Mouse (Mus musculus): ENCODE data around the gene Mdm2. TPM values are rescaled to one million over a fixed set of nuclear protein-coding genes. Genes with fewer than 3 reads are reported as not detected.

Gene Mdm2
- polyA plus RNA-seq, 1 experiment, result 17.0 TPM

- Histone ChIP-seq H3K4me1 (ENCODE audit: control insufficient read depth, insufficient read depth, insufficient read length, low read length) (no peaks in the 10 kb centered on the region), H3K27ac (replicated peaks; ENCODE audit: low read depth, low read length) (no peak overlapping the region), H3K4me3 (ENCODE audit: insufficient read depth, low read depth, low read length) (no peak overlapping the region)
Observed at GRCm38 (mm10) chr10:117664208-117664925, 46.2 kb downstream of the Mdm2 start.

- no peak overlapping the region for H3K4me3 ChIP-seq (ENCODE audit: insufficient read depth, low read depth, low read length)
- H3K4me1 ChIP-seq (ENCODE audit: control insufficient read depth, insufficient read depth, insufficient read length, low read length), result no peaks in the 10 kb centered on the region
- no peak overlapping the region for H3K27ac ChIP-seq (replicated peaks; ENCODE audit: low read depth, low read length)
Observed at GRCm38 (mm10) chr10:117663865-117664200, 46.7 kb downstream of the Mdm2 start.

- Histone ChIP-seq H3K4me1 (ENCODE audit: control insufficient read depth, insufficient read depth, insufficient read length, low read length) (no peaks in the 10 kb centered on the region), H3K4me3 (ENCODE audit: insufficient read depth, low read depth, low read length) (no peak overlapping the region), H3K27ac (replicated peaks; ENCODE audit: low read depth, low read length) (no peak overlapping the region)
Observed at GRCm38 (mm10) chr10:117663056-117663864, 47.3 kb downstream of the Mdm2 start.

GRCm38 (mm10) chr10:117662316-117663055 is 48.1 kb downstream of the Mdm2 start:
- no peak overlapping the region for H3K4me3 ChIP-seq (ENCODE audit: insufficient read depth, low read depth, low read length)
- no peak overlapping the region for H3K27ac ChIP-seq (replicated peaks; ENCODE audit: low read depth, low read length)
- no peaks in the 10 kb centered on the region for H3K4me1 ChIP-seq (ENCODE audit: control insufficient read depth, insufficient read depth, insufficient read length, low read length)

- Histone ChIP-seq H3K4me3 (ENCODE audit: insufficient read depth, low read depth, low read length) (no peak overlapping the region), H3K27ac (replicated peaks; ENCODE audit: low read depth, low read length) (no peak overlapping the region), H3K4me1 (ENCODE audit: control insufficient read depth, insufficient read depth, insufficient read length, low read length) (no peaks in the 10 kb centered on the region)
Observed at GRCm38 (mm10) chr10:117659819-117660218, 50.7 kb downstream of the Mdm2 start.

- Histone ChIP-seq H3K4me3 (ENCODE audit: insufficient read depth, low read depth, low read length) (no peak overlapping the region), H3K27ac (replicated peaks; ENCODE audit: low read depth, low read length) (no peak overlapping the region)
Observed at GRCm38 (mm10) chr10:117659430-117659813, 51.1 kb downstream of the Mdm2 start.

GRCm38 (mm10) chr10:117658522-117659429 is 51.8 kb downstream of the Mdm2 start:
- H3K27ac ChIP-seq (replicated peaks; ENCODE audit: low read depth, low read length), result no peak overlapping the region
- H3K4me3 ChIP-seq (ENCODE audit: insufficient read depth, low read depth, low read length), result no peak overlapping the region
- H3K4me1 ChIP-seq (ENCODE audit: control insufficient read depth, insufficient read depth, insufficient read length, low read length), result no peaks in the 10 kb centered on the region

More at GRCm38 (mm10) chr10:117659430-117659813, 51.1 kb downstream of the Mdm2 start:
- no peaks in the 10 kb centered on the region for H3K4me1 ChIP-seq (ENCODE audit: control insufficient read depth, insufficient read depth, insufficient read length, low read length)

GRCm38 (mm10) chr10:117657659-117658306 is 52.8 kb downstream of the Mdm2 start:
- H3K27ac ChIP-seq (replicated peaks; ENCODE audit: low read depth, low read length), result no peak overlapping the region
- no peak overlapping the region for H3K4me3 ChIP-seq (ENCODE audit: insufficient read depth, low read depth, low read length)
- H3K4me1 ChIP-seq (ENCODE audit: control insufficient read depth, insufficient read depth, insufficient read length, low read length), result no peaks in the 10 kb centered on the region

- Histone ChIP-seq H3K27ac (replicated peaks; ENCODE audit: low read depth, low read length) (no peak overlapping the region), H3K4me1 (ENCODE audit: control insufficient read depth, insufficient read depth, insufficient read length, low read length) (no peaks in the 10 kb centered on the region), H3K4me3 (ENCODE audit: insufficient read depth, low read depth, low read length) (no peak overlapping the region)
Observed at GRCm38 (mm10) chr10:117656985-117657658, 53.4 kb downstream of the Mdm2 start.

- H3K4me3 ChIP-seq (ENCODE audit: insufficient read depth, low read depth, low read length), result no peak overlapping the region
- H3K4me1 ChIP-seq (ENCODE audit: control insufficient read depth, insufficient read depth, insufficient read length, low read length), result no peaks in the 10 kb centered on the region
- H3K27ac ChIP-seq (replicated peaks; ENCODE audit: low read depth, low read length), result no peak overlapping the region
Observed at GRCm38 (mm10) chr10:117656662-117656962, 53.9 kb downstream of the Mdm2 start.

- Histone ChIP-seq H3K27ac (replicated peaks; ENCODE audit: low read depth, low read length) (no peak overlapping the region), H3K4me3 (ENCODE audit: insufficient read depth, low read depth, low read length) (no peak overlapping the region), H3K4me1 (ENCODE audit: control insufficient read depth, insufficient read depth, insufficient read length, low read length) (no peaks in the 10 kb centered on the region)
Observed at GRCm38 (mm10) chr10:117655908-117656661, 54.5 kb downstream of the Mdm2 start.

- Histone ChIP-seq H3K4me3 (ENCODE audit: insufficient read depth, low read depth, low read length) (no peak overlapping the region), H3K27ac (replicated peaks; ENCODE audit: low read depth, low read length) (no peak overlapping the region), H3K4me1 (ENCODE audit: control insufficient read depth, insufficient read depth, insufficient read length, low read length) (no peaks in the 10 kb centered on the region)
Observed at GRCm38 (mm10) chr10:117655460-117655859, 55.1 kb downstream of the Mdm2 start.

GRCm38 (mm10) chr10:117654576-117655123 is 55.9 kb downstream of the Mdm2 start:
- Histone ChIP-seq H3K4me3 (ENCODE audit: insufficient read depth, low read depth, low read length) (no peak overlapping the region), H3K4me1 (ENCODE audit: control insufficient read depth, insufficient read depth, insufficient read length, low read length) (no peaks in the 10 kb centered on the region), H3K27ac (replicated peaks; ENCODE audit: low read depth, low read length) (no peak overlapping the region)
